Mouse (Mus musculus) mesoderm, embryonic 11.5 days (tissue): ENCODE measurements around the gene Trub1.
A peak's percentile ranks its signal among the peaks of the same experiment; 100 is the strongest.

Experiments used
- DNase-seq: peaks from one replicate; pipeline ENCODE4 v3.0.0-alpha.2; 2012; ENCODE audit warnings: low read depth, low spot score

Gene Trub1

GRCm38 (mm10) chr19:57441501-57441900 is 11.2 kb upstream of the Trub1 start:
- DNase-seq, result no peak

DNA sequence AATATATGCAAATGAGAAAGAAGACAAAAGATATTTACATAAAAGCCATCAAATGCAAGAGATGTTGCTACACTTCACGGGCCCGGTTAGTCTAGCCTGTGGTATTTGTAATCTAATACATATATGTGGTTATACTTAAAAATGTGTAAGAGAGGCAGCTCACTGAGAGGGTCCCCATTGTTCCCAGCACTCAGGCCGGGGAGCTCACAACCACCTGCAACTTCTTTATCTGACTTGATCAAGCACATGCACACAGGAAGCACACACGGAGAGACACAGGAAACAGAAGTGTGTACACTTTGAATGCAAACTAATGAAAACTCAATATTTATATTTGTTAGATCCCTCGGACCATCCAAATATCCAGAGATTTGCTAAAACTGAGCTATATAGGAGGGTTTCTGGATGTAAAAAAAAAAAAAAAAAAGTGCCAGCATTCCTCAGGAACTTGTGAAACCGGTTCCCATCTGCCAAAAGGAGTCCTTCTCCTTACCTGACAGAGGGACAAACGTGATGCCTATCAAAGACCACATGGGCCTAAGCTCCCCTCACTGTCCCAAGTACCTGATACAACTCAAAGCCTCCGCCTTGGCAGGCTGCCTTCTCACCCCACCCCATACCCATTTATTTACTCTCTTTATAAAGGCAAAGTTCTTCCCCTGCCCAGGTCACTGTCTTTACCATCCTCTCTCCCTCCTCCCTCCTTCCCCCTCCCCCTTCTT is 9.6 kb upstream of the Trub1 start:
- DNase-seq, result no peak

DNA sequence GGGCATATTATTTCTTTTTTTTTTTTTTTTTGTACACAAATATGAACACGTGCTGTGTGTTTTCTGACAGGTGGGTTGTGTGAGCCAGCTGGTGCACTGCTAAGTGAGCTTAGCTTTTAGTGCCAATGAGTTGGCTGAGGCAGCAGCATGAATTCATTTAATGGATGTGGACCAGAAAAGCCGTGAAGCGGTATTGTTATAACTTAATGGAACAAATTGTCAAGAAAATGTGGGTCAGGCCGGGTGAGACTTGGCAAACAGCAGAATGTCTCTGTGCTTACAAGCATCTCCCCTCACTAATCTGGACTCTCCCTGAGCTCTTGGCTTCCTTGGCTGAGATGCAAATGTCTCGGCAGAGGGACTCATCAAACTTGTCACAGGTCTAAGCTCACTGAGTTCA is 7.7 kb upstream of the Trub1 start:
- no peak for DNase-seq

- no peak for DNase-seq
Observed at GRCm38 (mm10) chr19:57450849-57451248, 1.9 kb upstream of the Trub1 start.

DNA sequence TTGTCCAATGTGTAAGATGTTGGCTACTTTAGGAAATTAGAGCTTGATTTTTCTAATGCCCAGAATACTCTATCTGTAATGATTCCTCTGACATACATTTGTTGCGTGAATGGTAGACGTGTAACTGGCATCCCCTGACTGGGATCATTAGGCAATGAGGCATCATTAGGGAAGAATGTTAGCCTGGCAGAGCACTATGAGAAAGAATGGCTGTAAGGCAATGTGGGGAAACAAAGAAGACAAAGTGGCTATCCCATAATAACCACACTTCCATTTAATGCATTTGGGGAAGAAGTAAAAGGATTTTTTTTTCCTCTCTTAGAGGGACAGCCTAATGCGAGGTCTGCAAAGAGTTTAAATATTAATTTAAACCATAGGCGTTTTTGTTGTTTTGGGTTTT is 950 bp upstream of the Trub1 start:
- DNase-seq, result no peak

DNA sequence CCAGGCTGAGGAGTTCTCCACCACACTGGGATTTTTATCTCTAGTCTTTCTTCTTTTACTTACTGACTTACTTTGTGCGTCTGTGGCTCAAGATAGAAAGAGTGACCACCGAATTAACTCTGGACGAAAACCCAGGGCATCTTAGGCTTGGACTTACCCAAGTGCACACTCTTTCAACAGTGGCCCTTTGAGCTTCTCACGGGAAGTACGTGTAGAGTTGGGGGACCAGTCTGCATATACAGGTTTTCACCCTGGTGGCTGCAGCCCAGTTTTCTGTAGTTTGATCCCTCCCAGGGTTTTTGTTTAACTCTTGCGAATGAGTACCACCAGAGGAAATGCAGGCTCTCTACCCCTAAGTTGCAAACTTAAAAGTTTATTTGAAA is 497 bp downstream of the Trub1 start:
- DNase-seq, result no peak

DNA sequence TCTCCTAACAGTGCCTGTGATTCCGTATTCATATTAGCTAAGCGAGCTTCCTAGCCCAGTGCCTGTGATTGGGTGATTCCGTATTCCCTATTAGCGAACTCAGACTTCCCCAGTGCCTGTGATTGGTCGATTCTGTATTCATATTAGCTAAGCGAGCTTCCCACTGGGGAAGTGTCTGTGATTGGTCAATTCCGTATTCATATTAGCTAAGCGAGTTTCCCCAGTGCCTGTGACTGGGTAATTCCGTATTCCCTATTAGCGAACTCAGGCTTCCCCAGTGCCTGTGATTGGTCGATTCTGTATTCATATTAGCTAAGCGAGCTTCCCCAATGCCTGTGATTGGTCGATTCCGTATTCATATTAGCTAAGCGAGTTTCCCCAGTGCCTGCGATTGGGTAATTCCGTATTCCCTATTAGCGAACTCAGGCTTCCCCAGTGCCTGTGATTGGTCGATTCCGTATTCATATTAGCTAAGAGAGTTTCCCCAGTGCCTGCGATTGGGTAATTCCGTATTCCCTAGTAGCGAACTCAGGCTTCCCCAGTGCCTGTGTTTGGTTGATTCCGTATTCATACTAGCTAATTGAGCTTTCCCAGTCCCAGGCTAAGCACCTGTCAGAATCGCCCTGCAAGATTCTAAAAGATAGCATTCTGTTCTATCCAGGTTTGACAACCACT is 2.7 kb downstream of the Trub1 start:
- no peak for DNase-seq

DNA sequence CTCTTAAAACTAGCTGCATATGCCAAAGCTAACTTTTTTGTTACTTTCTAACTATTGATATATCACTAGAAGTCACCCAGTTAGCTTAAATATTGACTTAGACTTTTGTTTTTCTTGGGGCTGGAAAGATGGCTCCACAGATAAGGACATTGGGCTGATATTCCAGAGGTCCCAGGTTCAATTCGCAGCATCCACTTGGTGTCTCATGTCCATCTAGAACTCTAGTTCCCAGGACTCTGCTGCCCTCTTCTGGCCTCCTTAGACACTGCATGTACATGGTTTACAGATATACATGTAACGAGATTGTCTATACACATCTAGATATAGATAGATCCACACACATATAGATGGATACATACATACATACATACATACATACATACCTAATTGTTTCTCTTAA is 4.4 kb downstream of the Trub1 start:
- peak; percentile 52 for DNase-seq

DNA sequence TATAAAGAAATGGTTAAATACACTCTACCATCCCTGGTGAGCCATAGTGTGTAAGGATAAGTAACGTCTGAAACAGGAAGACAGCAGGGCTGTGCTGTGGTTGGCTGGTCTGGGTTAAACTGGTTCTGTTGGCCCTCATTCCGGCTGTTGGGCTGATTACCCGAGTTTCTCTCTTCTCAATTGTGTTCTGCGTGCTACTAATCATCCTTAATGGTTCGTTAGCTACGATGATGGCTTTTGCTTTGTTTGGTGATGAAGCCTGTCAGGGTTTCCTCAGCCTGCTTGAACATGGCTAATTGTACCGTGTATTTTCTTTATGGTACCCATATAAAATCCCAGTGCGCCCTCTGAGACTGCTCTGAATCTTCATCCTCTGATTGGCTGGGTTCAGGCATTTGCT is 11.0 kb downstream of the Trub1 start:
- DNase-seq, result no peak

- peak; percentile 42 for DNase-seq
Observed at GRCm38 (mm10) chr19:57465742-57466141, 13.0 kb downstream of the Trub1 start.

- DNase-seq, result peak; percentile 20
Observed at GRCm38 (mm10) chr19:57471033-57471432, 18.3 kb downstream of the Trub1 start.

DNA sequence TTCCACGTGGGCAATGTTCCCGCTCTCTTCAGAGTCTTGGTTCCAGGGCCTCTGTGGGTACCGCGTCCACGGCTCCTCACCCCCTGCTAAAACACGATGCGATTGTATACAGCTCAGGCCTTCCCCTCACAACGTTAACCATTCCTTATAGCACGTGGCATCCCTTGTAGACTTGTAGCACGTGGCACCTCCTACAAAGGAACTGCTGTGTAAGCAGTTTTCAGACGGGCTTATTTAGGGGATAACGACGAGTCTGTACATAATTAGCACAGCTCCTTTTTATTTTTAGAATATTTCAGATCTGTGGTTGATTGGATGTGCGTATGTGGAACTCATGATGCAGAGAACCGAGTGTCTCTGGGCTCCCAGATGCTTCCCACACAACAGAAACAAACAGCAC is 19.5 kb downstream of the Trub1 start:
- DNase-seq, result no peak

DNA sequence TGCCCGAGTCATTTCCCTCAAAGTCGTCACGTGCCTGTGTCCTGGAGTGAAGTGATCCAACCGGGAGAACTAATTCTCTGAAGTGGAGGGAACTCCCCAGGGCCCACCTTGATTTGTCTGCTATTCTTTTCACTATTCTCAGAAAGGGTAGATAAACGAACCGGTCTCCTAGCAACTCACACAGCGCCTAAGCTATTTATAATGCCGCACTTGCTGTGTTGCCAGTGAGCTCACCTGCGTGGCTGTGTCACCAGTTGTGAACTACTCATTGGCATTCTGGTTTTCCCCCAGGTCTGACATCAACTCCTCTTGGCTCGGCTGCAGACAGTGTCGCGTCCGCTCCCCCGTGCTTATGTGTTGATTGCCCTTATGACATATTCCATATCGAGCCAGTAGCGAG is 20.6 kb downstream of the Trub1 start:
- no peak for DNase-seq

DNA sequence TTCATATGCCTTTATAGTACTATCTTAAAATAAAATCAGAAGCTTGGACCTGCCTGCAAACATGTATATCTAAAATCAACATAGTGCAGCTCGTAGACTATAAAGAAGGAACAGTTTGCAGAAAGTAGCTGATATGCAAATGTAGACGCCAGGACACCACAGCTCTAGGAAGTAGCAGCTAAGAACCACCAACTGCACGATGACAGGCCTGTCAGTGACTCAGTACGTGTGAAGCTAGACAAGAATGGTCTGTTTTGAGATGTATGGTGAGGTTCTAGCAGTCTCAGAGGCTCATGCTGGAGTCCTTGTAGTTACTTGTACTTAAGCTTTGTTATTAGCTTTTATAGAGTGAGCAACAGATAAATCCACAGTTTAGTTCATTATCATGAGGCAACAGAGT is 22.6 kb downstream of the Trub1 start:
- DNase-seq, result no peak

- DNase-seq, result no peak
Observed at GRCm38 (mm10) chr19:57477310-57477709, 24.6 kb downstream of the Trub1 start.

- no peak for DNase-seq
Observed at GRCm38 (mm10) chr19:57478056-57478455, 25.3 kb downstream of the Trub1 start.

GRCm38 (mm10) chr19:57479886-57480655 is 27.4 kb downstream of the Trub1 start:
- DNase-seq, result no peak

DNA sequence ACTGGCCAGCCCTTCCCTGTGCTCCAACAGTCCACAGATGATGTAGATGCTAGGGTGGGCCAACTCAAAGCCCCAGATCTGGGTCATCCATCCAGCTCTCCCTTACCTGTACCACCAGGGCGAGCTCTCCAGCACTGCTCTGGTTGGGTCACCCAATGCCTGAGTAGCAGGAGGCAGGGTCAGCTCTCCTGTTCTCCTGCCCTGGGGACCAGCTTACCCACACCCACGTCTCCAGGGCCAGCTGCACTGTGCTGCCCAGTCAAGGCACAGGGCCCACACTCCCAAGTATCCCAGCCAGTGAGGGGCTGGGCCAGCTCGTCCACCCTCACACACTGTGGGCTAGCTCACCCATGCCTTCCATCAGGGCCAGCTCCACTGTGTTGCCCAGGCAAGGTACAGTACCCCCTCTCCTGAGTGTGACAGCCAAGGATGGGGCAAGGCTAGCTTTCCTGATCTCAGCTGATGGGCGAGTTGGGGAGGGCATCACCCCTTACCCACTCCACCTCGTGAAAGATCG is 29.1 kb downstream of the Trub1 start:
- no peak for DNase-seq

- DNase-seq, result no peak
Observed at GRCm38 (mm10) chr19:57482815-57483214, 30.1 kb downstream of the Trub1 start.

- peak; percentile 66 for DNase-seq
Observed at GRCm38 (mm10) chr19:57487051-57487658, 34.4 kb downstream of the Trub1 start.

DNA sequence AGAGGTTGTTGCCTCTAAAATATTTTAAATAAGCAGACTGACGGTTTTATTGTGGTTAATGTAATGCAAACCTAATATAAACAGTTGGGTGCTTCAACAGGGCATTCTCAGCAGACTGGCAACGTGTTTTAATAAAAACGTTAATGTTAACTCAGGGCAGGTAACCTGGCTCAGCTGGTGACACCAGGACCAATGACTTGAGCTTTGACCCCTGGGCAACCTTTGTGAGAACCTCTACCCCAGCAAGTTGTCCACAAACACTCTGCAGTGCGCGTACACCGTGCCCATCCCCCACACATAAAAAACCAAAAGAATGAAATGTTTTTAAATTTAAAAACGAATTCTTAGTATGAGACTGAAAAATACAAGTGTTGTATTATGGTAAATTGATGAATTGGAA is 36.8 kb downstream of the Trub1 start:
- no peak for DNase-seq

GRCm38 (mm10) chr19:57491030-57491429 is 38.3 kb downstream of the Trub1 start:
- peak; percentile 83 for DNase-seq
